Mouse (Mus musculus) bone marrow, adult 2 months (tissue): ENCODE measurements around the gene Nipsnap2.

Source experiments
- CTCF ChIP-seq: fragments of 200-500 bp; IDR thresholded peaks from 2 replicates; pipeline ENCODE4 v1.5.1; 2011; ENCODE audit warnings: low read length, control low read depth; ENCODE audit not compliant: control insufficient read depth, insufficient read depth
- POLR2A ChIP-seq: fragments of 200-500 bp; IDR thresholded peaks from 2 replicates; pipeline ENCODE4 v1.6.1; 2011; ENCODE audit warnings: low read depth, mild to moderate bottlenecking, control low read depth, low read length, borderline replicate concordance; ENCODE audit not compliant: control insufficient read depth

GRCm38 (mm10) chr5:129717016-129717415 is 7.8 kb upstream of the Nipsnap2 start:
- TF ChIP-seq POLR2A (no peak), CTCF (no peak)
